Mouse (Mus musculus) kidney, adult 2 months (tissue): ENCODE data around the gene Eif4g3.

Source experiments
- CTCF ChIP-seq: fragments of 200-500 bp; conservative IDR thresholded peaks from 2 replicates; pipeline ENCODE4 v1.5.1; 2011; ENCODE audit warnings: low read depth, mild to moderate bottlenecking, control low read depth, low read length, moderate library complexity, mixed read lengths; ENCODE audit not compliant: insufficient read depth, insufficient read length
- POLR2A ChIP-seq: fragments of 200-500 bp; IDR thresholded peaks from one replicate; pipeline ENCODE4 v1.6.1; 2011; ENCODE audit warnings: low read depth, low read length, control low read depth

DNA sequence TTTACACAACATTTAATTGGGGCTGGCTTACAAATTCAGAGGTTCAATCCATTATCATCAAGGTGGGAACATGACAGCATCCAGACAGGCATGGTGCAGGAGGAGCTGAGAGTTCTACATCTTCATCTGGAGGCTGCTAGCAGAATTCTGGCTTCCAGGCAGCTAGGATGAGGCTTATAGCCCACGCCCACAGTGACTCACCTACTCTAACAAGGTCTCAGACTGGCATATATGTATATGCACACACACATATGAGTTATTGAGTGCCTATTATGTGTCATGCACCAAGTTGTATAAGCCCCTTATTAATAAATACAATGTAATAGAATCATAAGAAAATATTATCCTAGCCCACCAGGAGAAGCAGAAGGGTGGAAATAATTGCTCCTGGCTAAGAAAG, 10.0 kb upstream of the Eif4g3 start:
- no peak for TF ChIP-seq CTCF
- no peak for TF ChIP-seq POLR2A
